Mouse (Mus musculus): ENCODE results near the gene Kras.

GRCm38 (mm10) chr6:145202432-145203125 is 47.5 kb downstream of the Kras start:
- TF ChIP-seq CTCF (IDR thresholded peaks at IDR 0.05; ENCODE audit: insufficient read depth, low read depth, low read length) (no peak), POLR2A (IDR thresholded peaks at IDR 0.05; ENCODE audit: insufficient read depth, low read depth, low read length) (no peak)
